Mouse (Mus musculus): ENCODE measurements around the gene 4930432K21Rik.
A peak's percentile ranks its signal among the peaks of the same experiment; 100 is the strongest.

Gene 4930432K21Rik

DNA sequence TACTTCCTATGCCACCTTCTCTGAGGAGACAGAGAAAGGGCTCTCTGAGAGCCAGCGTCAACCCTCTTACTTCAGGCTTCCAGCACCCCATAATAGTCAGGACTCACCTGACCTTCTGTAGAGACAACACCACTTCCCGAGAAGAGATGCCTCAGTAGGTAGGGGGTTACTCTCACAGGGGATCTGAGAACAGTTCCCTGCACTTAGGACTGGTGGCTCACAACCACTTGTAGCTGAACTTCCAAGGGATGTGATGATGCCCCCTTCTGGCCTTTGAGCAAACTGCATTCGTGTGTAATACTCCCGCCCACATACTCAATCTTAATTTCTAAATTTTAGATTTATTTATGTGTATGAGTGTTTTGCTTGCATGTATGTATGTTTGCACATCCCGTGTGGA is 45.7 kb downstream of the 4930432K21Rik start:
- no peak for DNase-seq

DNA sequence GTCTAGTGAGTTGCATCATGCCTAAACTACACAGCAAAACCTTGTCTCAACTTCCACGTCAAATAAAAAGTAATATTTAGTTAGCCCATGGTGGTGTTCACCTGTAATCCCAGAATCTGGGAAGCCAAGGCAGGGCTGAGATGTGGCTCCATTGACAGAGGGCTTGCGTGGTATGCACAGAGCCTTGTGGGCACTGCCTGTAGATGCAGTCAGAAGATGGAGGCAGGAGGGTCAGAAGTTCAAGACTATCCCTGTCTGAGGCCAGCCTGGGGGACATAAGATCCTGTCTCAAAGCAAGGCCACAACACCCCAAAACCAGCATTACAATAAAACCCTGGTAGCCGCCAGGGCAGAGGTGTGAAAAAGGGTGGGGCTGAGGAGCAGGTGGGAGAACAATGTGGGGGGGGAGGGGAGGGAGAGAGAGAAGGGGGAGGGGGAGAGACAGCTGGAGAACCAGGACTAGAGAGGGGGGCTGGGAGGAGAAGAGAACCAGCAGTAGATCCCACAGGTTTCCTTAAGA is 46.5 kb downstream of the 4930432K21Rik start:
- DNase-seq: no peak

DNA sequence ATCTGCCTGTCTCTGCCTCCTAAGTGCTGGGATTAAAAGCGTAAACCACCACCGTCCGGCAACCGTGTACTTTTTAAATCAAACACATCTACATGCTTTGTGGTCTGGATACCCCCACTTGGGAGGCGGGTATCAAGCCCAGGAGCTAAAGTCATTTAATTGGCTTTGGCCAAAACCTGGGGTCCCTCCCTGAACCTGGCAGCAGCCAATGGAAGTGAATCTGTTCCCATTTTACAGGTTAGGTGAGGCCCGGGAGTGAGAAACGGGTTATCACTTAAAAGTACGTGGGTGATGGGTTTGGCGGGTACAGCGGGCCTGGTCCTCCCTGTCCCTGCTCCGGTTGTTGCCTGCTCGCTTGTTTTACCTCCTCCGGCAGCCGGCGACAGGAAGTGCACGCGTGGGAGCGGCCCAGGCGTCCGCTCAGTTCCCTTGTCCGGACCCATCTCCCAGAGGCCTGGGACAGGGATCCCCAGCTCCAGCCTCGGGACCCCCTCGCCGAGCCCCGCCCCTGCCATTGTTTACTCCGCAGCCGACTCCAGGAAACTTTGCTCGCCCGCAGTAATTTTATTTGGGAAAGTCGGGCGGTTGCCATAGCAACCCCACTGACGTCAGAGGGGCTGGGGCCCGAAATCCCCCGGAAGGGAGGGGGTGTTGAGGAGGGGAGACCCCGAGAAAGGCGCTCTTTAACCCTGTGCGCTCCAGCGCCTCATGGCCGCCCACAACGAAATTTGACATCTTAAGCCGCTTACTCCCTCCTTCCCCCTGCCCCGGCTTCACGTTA is 49.5 kb downstream of the 4930432K21Rik start:
- DNase-seq: no peak

DNA sequence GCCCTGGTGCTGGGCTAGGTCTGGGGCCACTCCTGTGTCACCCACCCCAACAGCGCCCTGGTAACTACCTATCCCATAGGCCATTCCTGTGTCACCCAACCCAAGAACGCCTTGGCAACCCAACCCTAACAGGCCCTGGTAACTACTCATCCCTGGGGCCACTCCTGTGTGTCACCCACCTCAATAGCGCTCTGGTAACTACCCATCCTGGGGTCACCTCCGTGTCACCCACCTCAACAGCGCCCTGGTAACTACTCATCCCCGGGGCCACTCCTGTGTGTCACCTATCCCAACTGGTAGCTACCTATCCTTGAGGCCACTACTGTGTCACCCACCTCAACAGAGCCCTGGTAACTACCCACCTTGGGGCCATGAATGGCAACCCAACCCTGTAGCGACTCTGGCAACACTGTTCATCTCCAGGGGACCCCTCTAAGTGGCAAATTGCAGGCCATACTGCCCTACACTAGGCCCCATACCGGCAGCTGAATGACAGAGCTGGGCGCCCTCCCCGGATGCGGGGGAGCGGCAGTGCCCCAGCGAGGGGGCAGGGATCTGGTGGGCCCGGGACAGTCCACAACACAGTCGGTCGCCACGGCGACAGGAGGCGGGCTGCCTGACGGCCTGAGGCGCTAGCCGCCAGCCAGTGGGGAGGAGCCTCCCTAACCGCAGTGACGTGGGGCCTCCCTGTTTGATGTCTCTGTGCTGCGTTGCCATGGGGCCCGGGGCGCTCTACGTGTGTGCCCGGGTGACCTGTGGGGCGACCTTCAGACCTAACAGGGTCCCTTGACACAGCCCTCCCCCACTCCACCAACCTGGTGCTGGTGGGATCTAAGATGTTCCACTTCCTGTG is 50.3 kb downstream of the 4930432K21Rik start:
- DNase-seq: peak in 1 of 2 experiments; percentile 46

DNA sequence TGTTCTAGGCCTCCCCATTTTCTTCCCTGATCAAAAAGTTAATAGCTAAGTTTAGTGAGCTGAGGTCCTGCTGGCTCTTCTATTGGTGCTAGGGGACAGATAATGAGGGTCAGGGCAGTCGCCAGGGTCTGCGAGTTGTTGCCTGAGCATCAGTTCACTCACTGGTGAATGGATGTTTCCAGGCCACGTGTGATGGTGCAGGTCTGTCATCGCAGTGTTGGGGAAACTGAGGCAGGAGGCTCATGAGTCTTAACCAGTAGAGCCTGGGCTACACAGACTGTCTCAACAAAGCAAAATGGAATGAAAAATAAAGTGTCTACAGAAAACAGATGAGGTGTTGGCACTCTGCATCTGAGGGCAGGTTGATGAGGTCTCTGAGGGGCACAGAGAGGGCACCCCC is 51.0 kb downstream of the 4930432K21Rik start:
- DNase-seq: no peak

DNA sequence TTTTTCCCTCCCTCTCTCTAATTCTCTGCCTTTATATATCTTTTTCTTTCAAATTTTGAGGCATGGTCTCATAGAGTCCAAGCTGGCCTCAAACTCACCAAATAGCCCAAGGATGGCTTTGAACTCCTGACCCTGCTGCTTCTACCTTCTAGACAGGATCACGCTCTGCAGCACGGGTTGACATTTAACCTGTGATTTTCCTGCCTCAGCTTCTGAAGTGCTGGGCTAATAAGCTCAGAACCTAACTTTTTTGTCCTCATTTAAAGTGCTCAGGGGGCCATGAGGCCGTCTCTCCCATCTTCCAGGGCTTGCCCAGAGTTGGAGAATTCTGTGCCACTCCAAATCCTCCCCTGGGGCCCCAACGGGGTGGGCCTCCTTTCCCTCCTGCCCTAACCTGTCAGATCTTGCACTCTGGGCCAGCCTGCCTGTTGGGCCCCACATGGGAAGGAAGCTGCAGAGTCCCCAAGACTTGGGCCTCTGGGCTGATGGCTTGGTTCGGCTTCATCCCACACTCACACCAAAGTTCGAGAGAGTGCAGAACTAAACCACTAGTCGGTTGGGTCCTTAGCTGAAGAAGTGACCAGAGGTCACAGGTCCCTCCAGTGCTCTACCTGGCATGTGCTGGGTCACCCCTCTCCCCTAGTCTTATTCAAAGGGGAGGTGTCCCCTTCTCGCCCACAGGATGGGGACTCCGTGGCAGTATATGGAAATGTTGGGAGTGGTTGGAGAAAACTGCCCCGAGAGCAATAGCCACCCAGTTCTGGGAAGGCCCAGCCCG is 51.7 kb downstream of the 4930432K21Rik start:
- no peak for DNase-seq

DNA sequence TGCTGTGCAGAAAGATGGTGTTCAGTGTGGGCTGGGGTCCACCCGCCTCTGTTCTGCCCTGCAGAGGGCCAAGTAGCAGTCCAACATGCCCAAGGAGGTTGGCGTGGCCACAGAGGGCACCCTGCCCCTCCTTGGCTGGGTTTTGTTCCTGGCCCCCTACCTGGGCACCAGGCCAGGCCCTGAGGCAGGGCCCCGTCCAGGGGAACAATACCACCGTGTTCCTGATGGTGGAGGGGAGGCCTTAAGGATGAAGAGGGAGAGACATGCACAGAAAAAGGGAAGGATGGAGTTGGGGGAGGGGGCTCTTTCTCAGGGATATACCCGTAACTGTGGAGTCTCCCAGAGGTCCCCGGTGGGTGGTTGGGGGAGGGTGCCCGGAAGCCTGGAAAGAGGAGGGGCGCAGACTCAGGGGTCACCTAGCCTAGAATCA is 52.3 kb downstream of the 4930432K21Rik start:
- no peak for DNase-seq

DNA sequence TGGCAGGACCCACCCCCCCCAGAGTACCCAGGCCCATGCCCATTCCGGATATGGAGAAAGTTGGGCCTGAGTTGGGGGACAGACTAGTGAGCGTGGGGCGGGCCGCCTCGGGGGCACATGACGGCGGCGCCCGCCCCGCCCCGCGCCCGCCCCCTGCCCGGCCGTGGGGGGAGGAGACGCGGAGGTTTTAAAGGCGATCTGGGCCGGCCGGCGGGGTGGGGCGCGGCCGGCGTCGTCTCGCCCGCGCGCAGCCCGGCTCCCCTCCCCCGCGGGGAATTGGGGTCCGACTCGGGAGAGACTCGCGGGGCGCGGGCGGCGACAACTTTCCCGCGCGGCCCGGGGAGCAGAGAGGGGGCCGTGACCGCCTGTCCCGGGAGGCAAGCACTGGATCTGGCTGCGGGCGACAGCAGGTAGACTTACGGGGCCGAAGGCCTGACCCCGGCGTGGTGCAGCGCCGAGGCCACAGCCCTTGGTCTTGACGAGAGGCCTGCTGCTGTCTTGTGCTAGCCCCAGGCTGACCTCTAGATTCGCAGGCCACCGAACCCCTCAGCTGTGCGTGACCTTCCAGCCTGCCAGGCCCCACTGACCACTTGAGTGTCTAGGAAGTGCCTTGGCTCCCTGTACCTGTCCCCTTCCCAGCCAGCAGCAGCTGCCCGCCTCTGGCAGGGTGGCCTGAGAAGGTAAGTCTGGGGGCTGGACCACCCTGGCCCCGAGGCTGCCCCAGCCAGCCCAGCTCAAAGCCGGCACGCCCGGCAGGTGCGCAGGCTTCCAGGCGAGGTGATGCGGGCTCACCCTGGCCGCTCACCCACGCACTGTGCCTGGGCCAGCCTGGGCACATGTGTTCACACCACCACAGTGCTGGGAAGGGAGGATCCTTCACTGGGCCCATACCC is 53.1 kb downstream of the 4930432K21Rik start:
- DNase-seq: no peak

DNA sequence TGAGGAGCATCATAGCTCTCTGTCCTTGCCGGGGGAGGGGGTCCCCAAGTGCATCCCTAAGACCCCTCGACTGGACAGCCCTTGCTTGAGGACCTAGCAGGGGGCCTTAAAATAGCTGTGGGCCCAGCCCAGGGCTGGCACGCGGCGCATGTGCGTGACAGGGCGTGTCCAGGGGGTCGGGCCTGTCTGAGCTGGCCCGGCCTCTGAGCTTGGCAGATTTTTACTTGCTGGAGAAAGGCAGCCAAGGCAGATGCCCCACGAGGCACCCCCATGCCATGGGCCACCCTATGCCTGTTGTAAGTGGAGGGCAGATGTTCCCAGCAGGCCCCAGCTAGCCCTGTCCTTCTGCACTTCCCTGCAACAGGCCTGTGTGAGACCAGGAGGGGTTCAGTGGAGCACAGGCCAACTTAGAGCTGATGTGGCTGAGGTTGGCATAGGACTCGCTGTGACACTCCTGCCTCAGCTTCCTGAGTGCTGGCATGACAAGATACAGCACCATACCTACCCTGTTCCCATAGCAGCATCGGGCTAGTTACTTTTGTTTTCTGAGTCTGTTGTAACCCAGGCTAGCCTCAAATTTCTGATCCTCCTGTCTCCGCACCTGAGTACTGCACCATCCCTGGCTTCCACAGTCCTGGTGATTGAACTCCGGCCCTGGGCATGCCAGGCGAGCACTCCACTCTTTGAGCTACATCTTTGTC is 53.9 kb downstream of the 4930432K21Rik start:
- no peak for DNase-seq

DNA sequence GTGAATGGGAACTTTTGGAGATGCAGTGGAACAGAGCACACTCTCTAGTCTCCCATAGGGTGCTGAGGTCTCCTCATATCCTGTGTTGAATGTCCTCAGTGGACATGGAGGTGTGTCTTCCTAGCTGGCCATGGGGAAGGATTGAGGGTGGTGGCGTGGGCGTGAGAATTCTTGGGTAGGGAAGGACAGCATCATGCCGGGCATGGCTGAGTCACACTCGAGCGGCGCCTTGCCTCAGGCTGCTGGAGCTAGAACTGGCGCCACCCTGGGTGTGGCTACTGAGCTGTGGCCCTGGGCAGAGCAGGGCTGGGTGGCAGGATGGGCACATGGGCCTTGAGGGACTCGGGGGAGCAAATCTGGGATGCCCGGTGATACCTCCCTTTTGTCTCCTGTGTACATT is 54.6 kb downstream of the 4930432K21Rik start:
- no peak for DNase-seq

DNA sequence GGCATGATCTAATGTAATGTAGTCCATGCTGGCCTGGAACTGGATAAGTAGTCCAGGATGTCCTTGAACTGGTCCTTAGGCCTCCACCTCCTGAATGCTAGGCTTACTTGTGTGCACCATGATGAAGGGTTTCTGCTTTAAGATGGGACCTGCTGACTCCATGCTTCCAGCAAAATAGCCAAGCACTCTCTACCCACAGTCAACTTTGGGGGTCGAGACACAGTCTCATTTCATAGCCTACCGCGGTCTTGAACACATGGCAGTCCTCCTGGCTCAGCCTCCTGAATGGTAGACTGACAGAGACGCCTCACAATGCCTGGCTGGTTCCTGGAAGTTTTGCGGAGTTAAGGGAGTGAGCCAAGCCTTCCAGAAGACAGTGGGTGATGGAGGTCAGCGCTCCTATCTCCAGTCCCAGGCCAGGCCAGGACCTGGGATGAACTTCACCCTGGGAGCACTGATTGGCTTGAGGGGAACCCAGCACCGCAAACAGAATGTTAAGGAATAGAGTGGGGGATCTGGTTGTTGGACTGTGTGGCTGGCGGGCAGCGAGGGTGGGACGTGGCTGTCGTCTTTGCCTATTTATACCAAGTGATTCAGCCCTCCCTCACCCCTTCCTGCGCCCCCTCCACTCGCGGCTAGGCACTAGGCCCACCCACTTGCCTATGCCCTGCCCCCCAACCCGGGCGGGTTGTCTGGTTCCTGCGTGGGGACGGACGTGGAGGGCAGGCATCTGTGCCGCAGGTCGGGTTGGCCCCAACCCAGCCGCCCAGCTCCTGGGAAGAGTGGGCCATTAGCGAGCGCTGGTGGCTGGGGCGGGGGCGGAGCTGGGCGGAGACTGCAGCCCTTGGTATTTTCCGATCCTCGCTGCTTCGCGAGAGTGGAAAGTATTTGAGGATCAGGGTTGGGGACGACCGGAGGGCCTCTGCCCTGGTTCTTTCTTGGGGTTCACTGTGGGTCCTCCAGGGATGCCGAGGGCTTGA is 55.4 kb downstream of the 4930432K21Rik start:
- no peak for DNase-seq

DNA sequence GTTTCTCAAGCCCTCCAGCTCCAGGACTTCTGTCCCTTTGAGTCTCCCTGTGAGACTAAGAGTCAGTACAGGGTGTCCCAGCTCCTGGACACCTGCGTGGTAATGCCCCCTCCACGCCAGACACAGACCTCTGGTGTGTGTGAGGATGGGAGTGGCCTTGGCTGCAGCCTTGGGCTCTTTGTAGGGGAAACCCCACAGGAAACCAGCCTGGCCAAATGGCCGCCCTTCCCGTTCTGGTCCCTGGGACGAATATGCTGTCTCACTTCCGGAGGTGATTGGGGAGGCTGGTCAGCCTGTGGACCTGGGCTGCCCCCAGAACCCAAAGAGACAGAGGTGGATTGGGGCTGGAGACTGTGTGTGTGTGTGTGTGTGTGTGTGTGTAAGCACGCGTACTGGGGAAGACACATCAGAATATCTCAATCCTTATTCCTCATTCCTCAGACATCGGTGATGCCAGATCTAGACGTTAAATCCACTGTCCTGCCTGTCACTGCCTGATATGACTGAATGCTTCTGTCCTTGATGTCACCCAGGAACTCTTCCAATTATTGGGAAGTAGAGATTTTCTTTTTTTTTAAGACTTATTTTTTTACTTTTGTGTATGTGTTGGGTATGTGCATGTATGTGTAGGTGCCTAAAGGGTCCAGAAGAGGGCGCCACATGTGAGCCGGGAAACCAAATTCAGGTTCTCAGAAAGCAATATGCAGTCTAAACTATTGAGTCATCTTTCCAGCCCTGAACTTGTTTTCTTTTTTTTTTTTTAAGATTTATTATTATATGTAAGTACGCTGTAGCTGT is 56.3 kb downstream of the 4930432K21Rik start:
- no peak for DNase-seq

DNA sequence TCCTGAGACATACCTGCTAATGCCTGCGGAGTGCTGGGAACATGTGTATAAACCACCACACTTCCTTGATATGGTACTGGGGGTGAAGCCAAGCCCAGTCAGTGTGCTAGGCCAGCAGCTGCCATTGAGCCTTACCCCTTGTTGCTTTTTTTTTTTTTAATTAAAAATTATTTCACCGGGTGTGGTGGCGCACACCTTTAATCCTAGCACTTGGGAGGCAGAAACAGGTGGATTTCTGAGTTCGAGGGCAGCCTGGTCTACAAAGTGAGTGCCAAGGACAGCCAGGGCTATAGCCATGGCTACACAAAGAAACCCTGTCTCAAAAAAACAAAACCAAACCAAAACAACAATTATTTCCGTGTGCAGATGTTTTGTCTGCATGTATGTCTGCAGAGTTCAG is 57.2 kb downstream of the 4930432K21Rik start:
- no peak for DNase-seq

DNA sequence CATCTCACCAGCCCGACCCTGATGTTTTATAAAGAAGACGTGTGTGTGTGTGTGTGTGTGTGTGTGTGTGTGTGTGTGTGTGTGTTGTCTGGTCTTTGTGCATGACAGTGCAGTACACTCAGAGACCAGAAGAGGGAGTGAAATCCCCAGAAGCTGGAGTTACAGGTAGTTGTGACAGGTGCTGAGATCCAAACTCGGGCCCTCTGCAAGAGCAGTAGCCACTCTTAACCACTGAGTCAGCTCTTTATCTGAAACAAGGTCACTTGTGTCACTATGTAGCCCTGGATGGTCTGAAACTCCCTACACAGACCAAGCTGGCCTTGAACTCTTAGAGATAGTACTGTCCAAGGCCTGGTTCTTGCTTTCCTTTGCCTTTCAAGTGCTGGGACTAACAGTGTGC is 58.8 kb downstream of the 4930432K21Rik start:
- no peak for DNase-seq

DNA sequence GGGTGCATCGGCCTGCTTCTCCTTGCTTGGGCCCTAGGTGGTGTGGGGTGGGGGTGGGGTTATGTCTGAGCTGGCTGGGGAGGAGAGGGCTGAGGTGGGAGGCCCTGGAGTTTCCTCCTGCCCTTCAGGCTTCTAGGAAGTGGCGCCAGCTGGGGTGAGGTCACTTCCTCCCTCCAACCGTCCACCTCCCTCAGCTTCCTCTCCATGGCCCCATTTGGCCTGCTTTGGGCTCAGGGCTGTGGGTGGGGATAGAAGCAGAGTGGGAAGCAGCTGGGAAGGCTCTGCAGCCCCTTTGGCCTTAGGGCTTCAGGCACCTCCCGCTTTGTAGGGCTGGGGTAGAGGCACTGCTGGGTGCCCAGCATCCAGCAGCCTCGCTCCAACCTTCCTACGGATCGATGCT is 60.0 kb downstream of the 4930432K21Rik start:
- no peak for DNase-seq

DNA sequence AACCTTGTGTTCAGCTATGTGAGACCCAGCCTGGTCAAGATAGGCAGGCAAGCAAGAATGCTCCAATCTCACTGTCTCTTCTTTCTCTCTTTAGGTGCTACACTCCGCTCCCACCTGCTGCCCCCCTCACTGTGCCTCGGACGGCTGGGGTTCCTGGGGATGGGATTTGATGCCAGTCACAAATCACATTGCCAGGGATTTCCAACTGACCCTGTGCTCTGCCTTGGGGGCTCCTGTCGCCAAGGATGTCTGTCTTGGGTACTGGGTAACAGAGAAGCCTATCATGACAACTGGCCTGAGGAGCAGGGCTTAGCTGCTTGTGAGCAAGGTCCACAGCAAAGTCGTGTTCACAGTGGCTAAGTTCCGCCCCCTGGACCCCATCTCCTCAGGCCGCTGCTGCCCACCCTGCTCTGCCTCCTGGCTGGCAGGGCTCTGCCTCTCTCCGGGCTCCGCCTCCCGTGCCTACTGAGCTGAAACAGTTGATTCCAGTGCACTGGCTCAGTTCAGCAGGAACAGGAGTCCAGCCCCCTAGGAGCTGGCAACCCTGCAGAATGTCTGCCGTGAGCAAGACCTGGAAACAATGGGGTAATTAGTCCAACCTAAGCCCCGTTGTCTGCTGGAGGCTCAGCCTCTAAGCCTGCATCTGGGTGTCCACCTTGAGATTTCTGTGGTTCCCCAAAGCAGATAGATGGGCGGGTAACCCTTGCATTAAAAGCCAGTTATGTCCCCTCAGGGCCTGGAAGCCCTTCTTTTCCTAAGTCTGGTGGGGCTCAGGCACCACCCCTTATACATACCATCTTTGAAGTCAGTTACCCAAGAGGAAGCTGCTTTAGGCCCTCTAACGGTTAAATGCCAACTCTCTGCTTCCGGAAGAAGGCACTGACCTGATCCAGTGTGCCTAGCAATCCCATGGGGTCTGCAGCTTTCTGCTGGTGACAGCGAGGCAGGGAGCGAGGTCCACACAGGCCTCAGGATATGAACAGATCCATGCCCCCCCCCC is 60.9 kb downstream of the 4930432K21Rik start:
- no peak for DNase-seq

DNA sequence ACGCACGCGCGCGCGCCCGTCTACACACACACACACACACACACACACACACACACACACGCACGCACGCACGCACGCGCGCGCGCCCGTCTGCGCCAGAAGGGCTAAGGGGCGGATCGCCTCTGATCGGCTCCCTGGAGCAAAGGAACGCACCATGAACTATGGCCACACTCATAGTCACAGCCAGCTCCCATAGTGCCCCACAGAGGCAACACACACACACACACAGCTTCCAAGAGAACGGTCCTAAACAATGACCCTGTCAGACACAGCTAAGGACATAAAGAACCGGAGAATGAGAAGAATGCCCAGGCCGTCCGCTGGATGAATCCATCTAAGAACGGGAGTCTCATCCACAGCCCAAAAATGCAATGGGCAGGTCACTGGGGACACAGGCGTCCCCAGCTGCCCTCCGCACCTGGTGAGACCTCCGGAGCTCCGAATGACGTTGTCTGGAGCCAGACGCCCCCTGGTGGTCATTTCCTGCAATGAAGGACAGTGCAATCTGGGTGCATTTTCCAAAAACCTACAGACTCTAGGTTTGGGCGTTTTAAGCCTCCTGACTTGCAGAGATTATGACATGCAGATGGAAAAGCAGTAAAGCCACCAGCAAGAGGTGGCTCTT is 62.5 kb downstream of the 4930432K21Rik start:
- DNase-seq: peak; percentile 79 to 87

Data from cerebellum, adult 18-20 months (tissue).